Mouse (Mus musculus) myocyte (in vitro differentiated cells): ENCODE data around the gene Ace2. TPM values are rescaled to one million over a fixed set of nuclear protein-coding genes. Genes with fewer than 3 reads are reported as not detected.

ENCODE experiments used
- H3K27me3 ChIP-seq: one replicate; pipeline ENCODE4 v1.6.1; 2011; ENCODE audit not compliant: control insufficient read depth, insufficient read depth, insufficient read length
- H3K36me3 ChIP-seq: one replicate; pipeline ENCODE4 v1.6.1; 2011; ENCODE audit not compliant: control insufficient read depth, insufficient read depth
- H3K4me2 ChIP-seq: one replicate; pipeline ENCODE4 v1.6.1; 2011; ENCODE audit warnings: low read depth, control low read depth
- H3K4me3 ChIP-seq: one replicate; pipeline ENCODE4 v1.5.1; 2011; ENCODE audit warnings: mild to moderate bottlenecking, control low read depth, moderate library complexity
- H3K79me2 ChIP-seq: one replicate; pipeline ENCODE4 v1.6.1; 2011; ENCODE audit not compliant: control insufficient read depth, insufficient read depth
- H3ac ChIP-seq: one replicate; pipeline ENCODE4 v1.6.1; 2011; ENCODE audit not compliant: control insufficient read depth, insufficient read length
- CEBPB ChIP-seq: IDR thresholded peaks from 2 replicates; pipeline ENCODE4 v1.6.1; 2011; ENCODE audit warnings: mild to moderate bottlenecking, moderate library complexity; ENCODE audit not compliant: poor library complexity, insufficient read depth, severe bottlenecking
- E2F4 ChIP-seq: IDR thresholded peaks from one replicate; pipeline ENCODE4 v1.6.1; 2011; ENCODE audit warnings: mild to moderate bottlenecking, control low read depth, moderate library complexity; ENCODE audit not compliant: insufficient read depth
- MAX ChIP-seq: IDR thresholded peaks from one replicate; pipeline ENCODE4 v1.6.1; 2011; ENCODE audit warnings: low read depth, mild to moderate bottlenecking, control low read depth
- MYOD1 ChIP-seq, 3 experiments: IDR thresholded peaks; one replicate each; pipeline ENCODE4 v1.6.1; 2011; ENCODE audit warnings: control low read depth in 2 of 3, low read depth in 2 of 3, mild to moderate bottlenecking in 2 of 3, moderate library complexity in 1 of 3; ENCODE audit not compliant: insufficient read length in 2 of 3, control insufficient read depth in 1 of 3
- MYOG ChIP-seq, 3 experiments: IDR thresholded peaks; one replicate each; pipeline ENCODE4 v1.6.1; 2011; ENCODE audit warnings: control low read depth in 2 of 3, low read depth in 2 of 3, mild to moderate bottlenecking in 2 of 3; ENCODE audit not compliant: insufficient read length in 2 of 3, control insufficient read depth in 1 of 3, insufficient read depth in 1 of 3
- POLR2A ChIP-seq: IDR thresholded peaks from one replicate; pipeline ENCODE4 v1.6.1; 2011; ENCODE audit warnings: low read depth, mild to moderate bottlenecking, control low read depth, moderate library complexity; ENCODE audit not compliant: insufficient read length
- POLR2AphosphoS2 ChIP-seq: IDR thresholded peaks from one replicate; pipeline ENCODE4 v1.6.1; 2011; ENCODE audit warnings: low read depth, control low read depth; ENCODE audit not compliant: insufficient read length
- REST ChIP-seq: IDR thresholded peaks from one replicate; pipeline ENCODE4 v1.6.1; 2011; ENCODE audit warnings: mild to moderate bottlenecking, control low read depth, moderate library complexity; ENCODE audit not compliant: insufficient read depth, insufficient read length
- SRF ChIP-seq: IDR thresholded peaks from one replicate; pipeline ENCODE4 v1.6.1; 2011; ENCODE audit warnings: low read depth; ENCODE audit not compliant: control insufficient read depth, insufficient read length
- TCF12 ChIP-seq: IDR thresholded peaks from one replicate; pipeline ENCODE4 v1.6.1; 2011; ENCODE audit warnings: mild to moderate bottlenecking, control low read depth; ENCODE audit not compliant: poor library complexity, insufficient read depth, severe bottlenecking
- TCF3 ChIP-seq: IDR thresholded peaks from one replicate; pipeline ENCODE4 v1.6.1; 2011; ENCODE audit warnings: low read depth, control low read depth; ENCODE audit not compliant: insufficient read length
- USF1 ChIP-seq: IDR thresholded peaks from one replicate; pipeline ENCODE4 v1.6.1; 2011; ENCODE audit warnings: low read depth, mild to moderate bottlenecking, control low read depth, moderate library complexity
- polyA plus RNA-seq: library from polyadenylated mRNA; unstranded; fragments of >200 nt; fragmentation: generic; extraction: Trizol; gene quantifications from one replicate; pipeline ENCODE4 v1.2.1, GENCODE M21; 2012; ENCODE audit warnings: missing spikeins

The Ace2 gene
- polyA plus RNA-seq, 1 experiment = not detected

GRCm38 (mm10) chrX:164095838-164096237 is 43.3 kb upstream of the Ace2 start:
- no peak overlapping the region for H3K4me3 ChIP-seq
- H3K79me2 ChIP-seq = no peaks in the 10 kb centered on the region
- H3ac ChIP-seq = no peak overlapping the region
- TF ChIP-seq POLR2A = no peak
- TF ChIP-seq POLR2AphosphoS2 = no peak
- no peak for TF ChIP-seq MYOD1 (IDR thresholded peaks at IDR 0.05; ENCODE audit: control insufficient read depth in 1 of 3, insufficient read length in 2 of 3, low read depth in 2 of 3)
- TF ChIP-seq TCF12 = no peak
- no peak for TF ChIP-seq E2F4
- TF ChIP-seq MAX = no peak
- no peak for TF ChIP-seq CEBPB
- TF ChIP-seq USF1 = no peak
- no peaks in the 10 kb centered on the region for H3K27me3 ChIP-seq
- H3K4me2 ChIP-seq = no peak overlapping the region
- H3K36me3 ChIP-seq = no peaks in the 10 kb centered on the region

- H3K4me2 ChIP-seq = no peak overlapping the region
- H3K36me3 ChIP-seq = no peaks in the 10 kb centered on the region
- H3K27me3 ChIP-seq = no peaks in the 10 kb centered on the region
- TF ChIP-seq USF1 (no peak), MAX (no peak), POLR2AphosphoS2 (no peak), MYOD1 (IDR thresholded peaks at IDR 0.05; ENCODE audit: control insufficient read depth in 1 of 3, insufficient read length in 2 of 3, low read depth in 2 of 3) (no peak), REST (no peak), MYOG (IDR thresholded peaks at IDR 0.05; ENCODE audit: control insufficient read depth in 1 of 3, insufficient read depth in 1 of 3, insufficient read length in 2 of 3, low read depth in 2 of 3) (no peak), SRF (no peak), TCF12 (no peak), E2F4 (no peak), TCF3 (no peak), CEBPB (no peak)
- no peak overlapping the region for H3K4me3 ChIP-seq
- H3K79me2 ChIP-seq = no peaks in the 10 kb centered on the region
- no peak overlapping the region for H3ac ChIP-seq
Observed at GRCm38 (mm10) chrX:164101483-164101882, 37.6 kb upstream of the Ace2 start.

GRCm38 (mm10) chrX:164102198-164102597 is 36.9 kb upstream of the Ace2 start:
- no peaks in the 10 kb centered on the region for H3K36me3 ChIP-seq
- H3K4me3 ChIP-seq = no peak overlapping the region
- H3K79me2 ChIP-seq = no peaks in the 10 kb centered on the region
- H3K4me2 ChIP-seq = no peak overlapping the region
- H3ac ChIP-seq = no peak overlapping the region
- TF ChIP-seq REST (no peak), TCF12 (no peak), E2F4 (no peak), POLR2AphosphoS2 (no peak), MYOD1 (IDR thresholded peaks at IDR 0.05; ENCODE audit: control insufficient read depth in 1 of 3, insufficient read length in 2 of 3, low read depth in 2 of 3) (no peak), MAX (no peak), CEBPB (no peak), SRF (no peak), TCF3 (no peak), POLR2A (no peak), USF1 (no peak), MYOG (IDR thresholded peaks at IDR 0.05; ENCODE audit: control insufficient read depth in 1 of 3, insufficient read depth in 1 of 3, insufficient read length in 2 of 3, low read depth in 2 of 3) (no peak)
- H3K27me3 ChIP-seq = no peaks in the 10 kb centered on the region

DNA sequence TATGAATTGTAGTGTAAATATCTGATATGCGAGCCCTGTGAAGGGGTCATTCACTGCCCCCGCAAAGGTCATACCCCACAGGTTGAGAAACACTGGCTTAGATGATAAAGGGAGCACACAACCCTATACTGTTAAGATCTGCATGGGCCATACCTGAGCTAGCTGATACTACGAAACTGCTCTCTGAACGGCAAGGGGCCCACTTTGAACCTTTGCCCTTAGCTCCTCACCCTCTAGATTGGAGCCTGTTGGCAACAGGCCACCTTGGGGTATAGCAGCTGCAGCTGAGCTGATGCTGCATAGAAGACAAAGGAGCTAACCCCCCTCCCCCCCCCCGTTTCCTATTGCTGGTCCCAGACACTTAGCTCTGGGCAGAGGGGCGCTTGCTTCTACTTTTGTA is 36.5 kb upstream of the Ace2 start:
- TF ChIP-seq MYOG (IDR thresholded peaks at IDR 0.05; ENCODE audit: control insufficient read depth in 1 of 3, insufficient read depth in 1 of 3, insufficient read length in 2 of 3, low read depth in 2 of 3) (no peak), TCF12 (no peak), TCF3 (no peak), REST (no peak), POLR2A (no peak), MYOD1 (IDR thresholded peaks at IDR 0.05; ENCODE audit: control insufficient read depth in 1 of 3, insufficient read length in 2 of 3, low read depth in 2 of 3) (no peak)
- no peak overlapping the region for H3K4me3 ChIP-seq
- H3K79me2 ChIP-seq = no peaks in the 10 kb centered on the region
- no peak overlapping the region for H3ac ChIP-seq
- H3K36me3 ChIP-seq = no peaks in the 10 kb centered on the region
- no peaks in the 10 kb centered on the region for H3K27me3 ChIP-seq
- no peak overlapping the region for H3K4me2 ChIP-seq

DNA sequence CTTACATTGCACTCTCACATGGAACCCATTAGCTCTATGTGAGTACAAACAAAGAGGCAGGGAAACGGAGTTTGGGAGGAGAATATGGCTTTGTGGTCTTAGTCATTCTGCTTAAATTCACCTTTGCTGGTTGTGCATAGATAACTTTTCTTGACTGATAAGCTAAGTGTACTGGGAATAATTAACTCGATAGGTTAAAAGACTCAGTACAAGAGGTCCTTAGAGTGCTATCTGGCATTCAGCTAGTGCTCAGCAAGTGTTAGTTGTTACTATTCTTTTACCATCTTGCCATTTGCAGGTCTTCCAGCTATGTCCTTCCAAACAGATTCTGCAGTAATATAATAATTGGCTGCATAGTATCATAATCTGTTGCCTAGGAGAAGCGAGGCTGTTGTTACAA is 28.0 kb upstream of the Ace2 start:
- Histone ChIP-seq H3K36me3 (no peaks in the 10 kb centered on the region), H3K27me3 (no peaks in the 10 kb centered on the region), H3K4me2 (no peak overlapping the region)

More for the DNA sequence above, 28.0 kb upstream of the Ace2 start:
- TF ChIP-seq SRF (no peak), USF1 (no peak), TCF3 (no peak), E2F4 (no peak)
- Histone ChIP-seq H3ac (no peak overlapping the region), H3K79me2 (no peaks in the 10 kb centered on the region), H3K4me3 (no peak overlapping the region)
